Mouse (Mus musculus) ES-Bruce4 (cell line): ENCODE measurements at regions not wholly inside any gene's neighbourhood (a gene's known extent, or its start where the extent isn't known, plus 50 kb on each side); places are given as distances from the start of the nearest gene placed in this dataset.

Source experiments
- H3K27ac ChIP-seq: 2 replicates; pipeline ENCODE4 v1.5.1; 2012; ENCODE audit warnings: low read length, inconsistent platforms; ENCODE audit not compliant: insufficient read depth
- H3K27me3 ChIP-seq: 2 replicates; pipeline ENCODE4 v1.6.1; 2012; ENCODE audit warnings: mild to moderate bottlenecking, low read length, inconsistent platforms; ENCODE audit not compliant: control insufficient read depth, poor library complexity, insufficient read depth, severe bottlenecking
- H3K36me3 ChIP-seq: 2 replicates; pipeline ENCODE4 v1.6.1; 2012; ENCODE audit warnings: inconsistent platforms, mild to moderate bottlenecking, low read length, moderate library complexity; ENCODE audit not compliant: control insufficient read depth, poor library complexity, insufficient read depth, severe bottlenecking
- H3K4me1 ChIP-seq: one replicate; pipeline ENCODE4 v1.8.1; 2011; ENCODE audit warnings: low read length; ENCODE audit not compliant: control insufficient read depth, insufficient read depth
- H3K4me3 ChIP-seq: 2 replicates; pipeline ENCODE4 v1.5.1; 2011; ENCODE audit warnings: low read depth, mild to moderate bottlenecking, low read length
- H3K9ac ChIP-seq: 2 replicates; pipeline ENCODE4 v1.6.1; 2012; ENCODE audit warnings: low read depth, mild to moderate bottlenecking, inconsistent platforms; ENCODE audit not compliant: poor library complexity, severe bottlenecking
- H3K9me3 ChIP-seq: replicated peaks from 2 replicates; pipeline ENCODE4 v1.6.1; 2012; ENCODE audit warnings: mild to moderate bottlenecking, low read length, inconsistent platforms; ENCODE audit not compliant: control insufficient read depth, poor library complexity, insufficient read depth, severe bottlenecking
- CTCF ChIP-seq: IDR thresholded peaks from one replicate; pipeline ENCODE4 v1.8.1; 2011; ENCODE audit warnings: low read depth, low read length
- EP300 ChIP-seq: IDR thresholded peaks from 2 replicates; pipeline ENCODE4 v1.6.1; 2011; ENCODE audit warnings: low read depth, low read length; ENCODE audit not compliant: insufficient read depth
- POLR2A ChIP-seq: IDR thresholded peaks from one replicate; pipeline ENCODE4 v1.8.1; 2011; ENCODE audit warnings: low read length; ENCODE audit not compliant: insufficient read depth

DNA sequence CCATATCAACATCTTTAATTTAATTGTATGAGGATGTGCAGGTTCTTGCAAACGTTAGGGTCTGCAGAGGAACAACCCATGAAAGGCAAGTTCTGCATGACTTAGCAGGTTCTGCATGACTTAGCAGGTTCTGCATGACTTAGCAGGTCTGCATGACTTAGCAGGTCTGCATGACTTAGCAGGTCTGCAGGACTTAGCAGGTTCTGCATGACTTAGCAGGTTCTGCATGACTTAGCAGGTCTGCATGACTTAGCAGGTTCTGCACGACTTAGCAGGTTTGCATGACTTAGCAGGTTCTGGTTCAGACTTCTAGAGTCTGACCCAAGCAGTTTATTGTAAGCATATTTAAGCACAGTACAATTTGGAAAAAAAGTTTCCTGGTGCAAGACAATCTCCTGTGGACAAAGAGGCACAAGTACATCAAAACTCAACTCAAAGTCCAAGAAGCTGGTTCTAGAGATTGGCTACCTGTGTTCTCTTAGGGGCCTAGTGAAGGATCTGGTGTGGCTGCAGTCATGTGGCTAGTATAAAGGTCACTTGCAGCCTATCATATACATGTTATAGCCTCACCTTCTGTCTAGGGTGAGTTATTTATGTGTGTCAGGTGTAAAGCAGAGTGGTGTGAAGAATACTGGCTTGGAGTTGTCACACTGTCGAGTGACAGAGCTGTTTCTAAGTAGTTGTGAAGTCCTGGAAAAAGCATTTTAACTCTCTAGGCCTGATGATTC is 50.5 kb upstream of the Prdx6 start:
- H3K9ac ChIP-seq = no peak overlapping the region
- H3K27ac ChIP-seq = no peak overlapping the region
- H3K4me3 ChIP-seq = no peak overlapping the region
- H3K9me3 ChIP-seq = no peaks in the 10 kb centered on the region
- H3K27me3 ChIP-seq = no peaks in the 10 kb centered on the region
- TF ChIP-seq CTCF = no peak
- no peak for TF ChIP-seq EP300
- TF ChIP-seq POLR2A = no peak
- H3K4me1 ChIP-seq = no peaks in the 10 kb centered on the region
- H3K36me3 ChIP-seq = no peaks in the 10 kb centered on the region

DNA sequence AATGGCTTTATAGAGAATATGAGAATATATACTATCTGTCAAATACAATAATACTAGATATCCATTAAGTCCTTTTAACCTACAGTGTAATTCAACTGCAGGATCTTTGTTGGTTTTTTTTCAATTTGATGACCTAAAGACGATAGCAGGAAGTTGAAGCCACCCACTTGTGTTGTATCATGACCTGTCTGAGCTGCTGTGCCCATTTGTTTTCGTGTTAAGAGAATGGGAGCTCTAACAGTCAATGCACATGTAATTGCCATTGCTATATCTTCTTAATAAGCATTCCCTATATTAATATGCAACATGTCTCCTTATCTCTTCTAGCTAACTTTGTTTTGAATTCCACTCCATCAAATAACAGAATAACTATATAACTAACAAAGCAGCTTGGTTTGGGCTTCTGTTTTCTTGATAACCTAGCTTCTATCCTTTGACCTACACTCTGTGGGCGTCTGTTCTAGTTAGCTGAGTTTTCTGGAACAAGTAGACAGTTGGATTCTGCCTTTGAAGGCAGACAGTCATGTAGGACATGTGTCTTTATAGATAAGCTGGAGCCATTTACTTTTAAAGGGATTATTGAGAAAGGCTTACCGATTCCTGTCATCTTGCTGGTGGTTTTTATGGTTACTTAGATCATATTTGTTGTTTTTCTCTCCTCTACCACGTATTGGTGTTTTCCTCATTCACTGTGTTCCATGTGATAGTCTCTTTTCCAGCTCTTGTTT is 55.9 kb upstream of the Prdx6 start:
- Histone ChIP-seq H3K9me3 (no peaks in the 10 kb centered on the region), H3K27ac (no peak overlapping the region), H3K27me3 (no peaks in the 10 kb centered on the region), H3K4me3 (no peak overlapping the region), H3K4me1 (no peaks in the 10 kb centered on the region), H3K36me3 (no peaks in the 10 kb centered on the region), H3K9ac (no peak overlapping the region)
- TF ChIP-seq CTCF (no peak), EP300 (no peak), POLR2A (no peak)

DNA sequence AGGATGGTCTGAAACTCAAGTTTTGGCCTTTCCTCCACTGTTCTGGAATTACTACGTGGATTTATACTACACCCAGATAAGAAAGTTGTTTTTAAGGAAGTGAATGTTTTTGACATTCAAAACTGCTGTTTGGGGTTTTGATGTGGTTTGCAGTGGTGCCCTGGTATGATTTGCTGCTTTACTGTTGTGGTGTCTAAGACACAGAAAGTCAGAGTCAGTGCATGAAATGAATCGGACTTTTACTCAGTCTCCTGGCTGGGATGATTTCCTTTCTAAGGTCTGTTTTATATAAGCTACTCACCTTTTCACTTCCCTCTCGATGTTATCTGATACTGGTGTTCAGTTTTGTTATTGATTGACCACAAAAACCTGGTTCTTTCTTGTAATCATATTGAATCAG is 58.2 kb upstream of the Prdx6 start:
- Histone ChIP-seq H3K36me3 (no peaks in the 10 kb centered on the region), H3K4me1 (no peaks in the 10 kb centered on the region), H3K9me3 (no peaks in the 10 kb centered on the region), H3K27me3 (no peaks in the 10 kb centered on the region), H3K9ac (no peak overlapping the region), H3K4me3 (no peak overlapping the region), H3K27ac (no peak overlapping the region)
- TF ChIP-seq POLR2A = no peak
- no peak for TF ChIP-seq CTCF

DNA sequence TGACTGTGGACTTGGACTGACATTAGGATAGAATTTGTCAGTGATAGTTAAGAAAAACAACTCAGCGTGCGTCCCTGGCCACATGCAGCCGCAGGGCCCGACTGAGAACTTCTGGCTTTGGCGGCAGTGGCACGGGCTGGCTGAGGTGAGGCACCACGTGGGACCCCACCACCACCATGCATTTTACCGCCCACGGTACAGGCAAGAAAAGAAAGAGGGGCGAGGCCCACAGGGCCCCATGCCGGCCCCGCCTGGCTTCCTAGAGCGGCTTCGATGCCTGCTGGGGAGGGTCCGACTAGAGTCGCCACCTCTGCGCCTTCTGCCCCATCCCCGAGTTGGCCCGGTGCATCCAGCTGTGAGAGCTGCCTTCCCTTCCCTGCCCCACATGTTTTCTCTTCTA is 63.1 kb upstream of the Prdx6 start:
- no peaks in the 10 kb centered on the region for H3K27me3 ChIP-seq
- no peaks in the 10 kb centered on the region for H3K36me3 ChIP-seq
- peaks cover 5% of the 10 kb centered on the region; the same call in 1 of the 2 replicates for H3K9me3 ChIP-seq
- H3K9ac ChIP-seq = 0 out of 2 replicates have a peak overlapping the region, but pooled peaks have one; percentile 5
- H3K27ac ChIP-seq = no peak overlapping the region
- peak overlapping the region; percentile 20 for H3K4me3 ChIP-seq
- H3K4me1 ChIP-seq = no peaks in the 10 kb centered on the region
- TF ChIP-seq CTCF = no peak
- no peak for TF ChIP-seq EP300
- TF ChIP-seq POLR2A = no peak

DNA sequence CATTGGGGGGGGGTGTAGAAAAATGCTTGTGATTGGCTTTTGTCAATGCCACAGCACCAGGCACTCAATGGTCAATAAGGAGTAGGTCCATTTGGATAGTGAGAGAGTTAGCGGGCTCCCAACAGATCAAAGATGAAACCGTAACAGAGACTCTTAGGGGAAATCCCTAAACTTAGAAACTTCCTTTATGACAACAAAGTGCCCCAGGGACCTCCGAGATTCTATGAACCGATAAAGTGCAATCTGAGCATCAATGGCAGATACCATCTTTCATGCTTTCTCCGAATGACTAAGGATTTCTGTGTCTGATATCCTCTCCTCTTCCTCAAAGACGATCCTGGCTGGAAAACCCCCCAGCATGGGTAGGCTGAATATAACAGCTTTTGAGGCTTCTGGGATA is 70.7 kb upstream of the Prdx6 start:
- Histone ChIP-seq H3K4me3 (no peak overlapping the region), H3K4me1 (no peaks in the 10 kb centered on the region)

DNA sequence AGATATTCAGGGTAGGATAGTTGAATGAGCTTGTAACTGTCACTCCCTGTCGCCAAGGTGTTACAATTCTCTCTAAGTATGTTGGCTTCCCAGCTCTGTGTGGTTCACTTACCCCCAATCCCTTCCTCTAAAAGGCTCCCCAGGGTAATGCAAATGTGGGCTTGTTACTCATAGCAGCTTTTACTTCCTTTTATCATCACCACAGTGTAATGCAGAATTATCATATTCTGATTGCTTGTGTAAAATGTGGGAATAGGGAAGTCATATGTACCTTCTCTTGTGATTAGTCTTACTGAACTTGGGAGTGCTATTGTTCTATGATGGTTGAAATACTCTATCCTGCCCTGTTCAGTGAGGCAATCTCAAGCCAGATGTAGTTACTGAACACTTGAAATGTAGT is 66.0 kb upstream of the Tnfsf4 start:
- Histone ChIP-seq H3K27ac (no peak overlapping the region), H3K9ac (no peak overlapping the region), H3K4me3 (no peak overlapping the region), H3K36me3 (no peaks in the 10 kb centered on the region), H3K27me3 (no peaks in the 10 kb centered on the region), H3K9me3 (no peaks in the 10 kb centered on the region), H3K4me1 (no peaks in the 10 kb centered on the region)
- TF ChIP-seq CTCF (no peak), EP300 (no peak), POLR2A (no peak)

More for the DNA sequence above, 70.7 kb upstream of the Prdx6 start:
- no peak overlapping the region for H3K9ac ChIP-seq
- no peak overlapping the region for H3K27ac ChIP-seq
- no peaks in the 10 kb centered on the region for H3K27me3 ChIP-seq
- H3K9me3 ChIP-seq = no peaks in the 10 kb centered on the region
- TF ChIP-seq EP300 (no peak), CTCF (no peak), POLR2A (no peak)
- no peaks in the 10 kb centered on the region for H3K36me3 ChIP-seq
